13 mouse cellular contexts compared by ENCODE assay signal in genomic region chr4:13409365-13410115, GRCm38 (mm10).
A peak's percentile ranks its signal among the peaks of the same experiment; 100 is the strongest.
DNase-seq lines count a peak whose midpoint lies in the region; ATAC-seq and TF ChIP-seq lines count a peak whose summit lies in the region.
"Had no signal": no experiment of that assay in that cellular context is flagged by ENCODE, and none has a peak within 500 bp of the region (broad histone marks: within the 10 kb centered on the region; RNA-seq: fewer than 3 reads in every experiment).

No protein-coding gene starts in this region.

- TF ChIP-seq POLR2A in lung, adult 2 months (IDR thresholded peaks at IDR 0.05; ENCODE audit: borderline replicate concordance, extremely low read depth, low read depth, low read length): no peak

- no peak overlapping the region for H3K4me2 ChIP-seq in forebrain, embryonic 14.5 days (ENCODE audit: low read length)
- no peak overlapping the region for H3K4me2 ChIP-seq in neural tube, embryonic 12.5 days (replicated peaks)
- no peak overlapping the region for H3K4me2 ChIP-seq in liver, embryonic 11.5 days
- H3K4me2 ChIP-seq: liver, embryonic 15.5 days had no signal

- ATAC-seq in forebrain, embryonic 14.5 days: peak; percentile 42; the same call in 1 of the 2 replicates
- ATAC-seq in neural tube, embryonic 12.5 days (ENCODE audit: low FRiP score, low read depth): peak; percentile 78
- no peak for ATAC-seq in liver, embryonic 11.5 days (replicated peaks; ENCODE audit: low FRiP score)

- H3K4me1 ChIP-seq in forebrain, embryonic 14.5 days (ENCODE audit: control insufficient read depth, insufficient read depth, low read length): peaks cover 20% of the 10 kb centered on the region; the same call in 1 of the 2 replicates
- H3K4me1 ChIP-seq in limb, embryonic 10.5 days: peaks cover 23% of the 10 kb centered on the region
- H3K4me1 ChIP-seq in neural tube, embryonic 12.5 days: peaks cover 9% of the 10 kb centered on the region; the same call in 1 of the 2 replicates
- H3K4me1 ChIP-seq in lung, adult 2 months (ENCODE audit: control insufficient read depth, insufficient read depth, low read length): no peaks in the 10 kb centered on the region
- no peaks in the 10 kb centered on the region for H3K4me1 ChIP-seq in liver, embryonic 11.5 days (replicated peaks; ENCODE audit: control insufficient read depth, insufficient read depth, low read length)
- H3K4me1 ChIP-seq: liver, embryonic 15.5 days had no signal

- 27% methylated on average over 5 of the region's 5 CpGs for WGBS in forebrain, embryonic 14.5 days
- 37% methylated on average over 5 of the region's 5 CpGs for WGBS in limb, embryonic 10.5 days
- whole genome bisulfite sequencing in neural tube, embryonic 12.5 days: 35% methylated on average over 5 of the region's 5 CpGs
- WGBS in lung, adult 2 months: 69% methylated on average over 5 of the region's 5 CpGs
- 70% methylated on average over 5 of the region's 5 CpGs for WGBS in liver, embryonic 11.5 days

- no peak overlapping the region for H3K9ac ChIP-seq in forebrain, embryonic 14.5 days (ENCODE audit: low read length)
- no peak overlapping the region for H3K9ac ChIP-seq in neural tube, embryonic 12.5 days
- H3K9ac ChIP-seq in liver, embryonic 11.5 days (ENCODE audit: low read depth, low read length): no peak overlapping the region
- H3K9ac ChIP-seq: liver, embryonic 15.5 days had no signal

- H3K36me3 ChIP-seq in forebrain, embryonic 14.5 days (ENCODE audit: control insufficient read depth, insufficient read depth, low read length): no peaks in the 10 kb centered on the region
- H3K36me3 ChIP-seq in limb, embryonic 10.5 days: no peaks in the 10 kb centered on the region
- H3K36me3 ChIP-seq in neural tube, embryonic 12.5 days: no peaks in the 10 kb centered on the region
- H3K36me3 ChIP-seq in liver, embryonic 11.5 days (ENCODE audit: control insufficient read depth, insufficient read depth, low read length): no peaks in the 10 kb centered on the region
- H3K36me3 ChIP-seq: liver, embryonic 15.5 days had no signal

- H3K27me3 ChIP-seq in forebrain, embryonic 14.5 days (replicated peaks; ENCODE audit: control insufficient read depth, insufficient read depth, low read length): no peaks in the 10 kb centered on the region
- no peaks in the 10 kb centered on the region for H3K27me3 ChIP-seq in limb, embryonic 10.5 days (ENCODE audit: low read depth, poor library complexity, severe bottlenecking)
- H3K27me3 ChIP-seq in neural tube, embryonic 12.5 days (replicated peaks): no peaks in the 10 kb centered on the region
- H3K27me3 ChIP-seq in liver, embryonic 11.5 days (replicated peaks; ENCODE audit: control insufficient read depth, insufficient read depth, low read length): no peaks in the 10 kb centered on the region
- H3K27me3 ChIP-seq: liver, embryonic 15.5 days had no signal

- H3K9me3 ChIP-seq in forebrain, embryonic 14.5 days (replicated peaks; ENCODE audit: control insufficient read depth, low read length): no peaks in the 10 kb centered on the region
- H3K9me3 ChIP-seq in limb, embryonic 10.5 days (replicated peaks): no peaks in the 10 kb centered on the region
- no peaks in the 10 kb centered on the region for H3K9me3 ChIP-seq in neural tube, embryonic 12.5 days
- no peaks in the 10 kb centered on the region for H3K9me3 ChIP-seq in liver, embryonic 11.5 days (ENCODE audit: control insufficient read depth, low read length)
- H3K9me3 ChIP-seq: liver, embryonic 15.5 days had no signal

- no peak for TF ChIP-seq CTCF in lung, adult 2 months (IDR thresholded peaks at IDR 0.05; ENCODE audit: insufficient read depth, low read length)

- peak; percentile 8 for DNase-seq in embryo, embryonic 10.5 days (ENCODE audit: low spot score)
- DNase-seq in embryo, embryonic 9.5 days (ENCODE audit: extremely low spot score): no peak
- peak; percentile 52 for DNase-seq in forebrain, embryonic 14.5 days (ENCODE audit: low spot score)
- DNase-seq in limb, embryonic 10.5 days (ENCODE audit: low spot score): peak; percentile 31
- no peak for DNase-seq in lung, adult 2 months
- DNase-seq in kidney, postnatal 14 days: no peak
- DNase-seq in liver, embryonic 11.5 days (ENCODE audit: low spot score): no peak
- DNase-seq: adrenal gland, postnatal 14 days; cerebellum, adult 11 months; kidney, adult 11 months had no signal

- H3K4me3 ChIP-seq in forebrain, embryonic 14.5 days (ENCODE audit: low read depth, low read length): no peak overlapping the region
- H3K4me3 ChIP-seq in limb, embryonic 10.5 days: no peak overlapping the region
- no peak overlapping the region for H3K4me3 ChIP-seq in neural tube, embryonic 12.5 days
- H3K4me3 ChIP-seq in lung, adult 2 months (replicated peaks; ENCODE audit: extremely low read depth, low read depth, low read length): no peak overlapping the region
- no peak overlapping the region for H3K4me3 ChIP-seq in liver, embryonic 11.5 days (ENCODE audit: low read depth, low read length)
- H3K4me3 ChIP-seq: liver, embryonic 15.5 days had no signal

- H3K27ac ChIP-seq in forebrain, embryonic 14.5 days (ENCODE audit: low read depth, low read length): peak overlapping the region; percentile 61; the same call in 1 of the 2 replicates
- H3K27ac ChIP-seq in limb, embryonic 10.5 days: no peak overlapping the region
- peak overlapping the region; percentile 62 for H3K27ac ChIP-seq in neural tube, embryonic 12.5 days
- H3K27ac ChIP-seq in liver, embryonic 11.5 days (ENCODE audit: low read depth, low read length): no peak overlapping the region
- H3K27ac ChIP-seq: liver, embryonic 15.5 days; macrophage had no signal

Comparison
In these comparisons a context has a peak if more than half of its experiments do, and no peak if none do; other contexts are left out.
1. DNase-seq: peak in embryo, embryonic 10.5 days (single experiment), forebrain, embryonic 14.5 days (single experiment) and limb, embryonic 10.5 days (single experiment); none in embryo, embryonic 9.5 days (single experiment), lung, adult 2 months (single experiment), kidney, postnatal 14 days (single experiment) and liver, embryonic 11.5 days (single experiment).
2. H3K27ac ChIP-seq: peak in forebrain, embryonic 14.5 days (single experiment) and neural tube, embryonic 12.5 days (single experiment); none in limb, embryonic 10.5 days (single experiment) and liver, embryonic 11.5 days (single experiment).